Mouse (Mus musculus): Measurements from ENCODE around the gene Pomt2.

- TF ChIP-seq CTCF (IDR thresholded peaks at IDR 0.05; ENCODE audit: borderline replicate concordance, control insufficient read depth, extremely low read depth, insufficient read depth, low read length, poor library complexity): no peak
- no peak for TF ChIP-seq POLR2A (IDR thresholded peaks at IDR 0.05; ENCODE audit: control insufficient read depth, extremely low read depth, insufficient read depth, low read length, poor library complexity)
Observed at GRCm38 (mm10) chr12:87089255-87089654, 58.5 kb downstream of the Pomt2 start.
